Mouse (Mus musculus): ENCODE results near the gene Galntl6. TPM values are rescaled to one million over a fixed set of nuclear protein-coding genes. Genes with fewer than 3 reads are reported as not detected.
"Not testable (repeated sequence)": the region's sequence is repeated elsewhere in the genome, so short reads cannot be mapped to it uniquely, and the experiment has no call there.

Galntl6 gene
- polyA plus RNA-seq, 1 experiment: not detected

- DNase-seq (ENCODE audit: low read depth): no peak
Measured at GRCm38 (mm10) chr8:58604751-58605150, 307.7 kb downstream of the Galntl6 start.

- DNase-seq (ENCODE audit: low read depth): no peak
Measured at GRCm38 (mm10) chr8:58597834-58598233, 314.6 kb downstream of the Galntl6 start.

- DNase-seq (ENCODE audit: low read depth): no peak
Measured at GRCm38 (mm10) chr8:58575346-58575745, 337.1 kb downstream of the Galntl6 start.

- no peak for DNase-seq (ENCODE audit: low read depth)
Measured at GRCm38 (mm10) chr8:58568086-58568485, 344.4 kb downstream of the Galntl6 start.

- no peak for DNase-seq (ENCODE audit: low read depth)
Measured at GRCm38 (mm10) chr8:58566115-58566514, 346.3 kb downstream of the Galntl6 start.

- no peak for DNase-seq (ENCODE audit: low read depth)
Measured at GRCm38 (mm10) chr8:58535781-58536180, 376.7 kb downstream of the Galntl6 start.

GRCm38 (mm10) chr8:58534631-58535030 is 377.8 kb downstream of the Galntl6 start:
- DNase-seq (ENCODE audit: low read depth): no peak

GRCm38 (mm10) chr8:58523443-58523842 is 389.0 kb downstream of the Galntl6 start:
- DNase-seq (ENCODE audit: low read depth): no peak

- no peak for DNase-seq (ENCODE audit: low read depth)
Measured at GRCm38 (mm10) chr8:58521932-58522331, 390.5 kb downstream of the Galntl6 start.

- DNase-seq (ENCODE audit: low read depth): no peak
Measured at GRCm38 (mm10) chr8:58510516-58510915, 401.9 kb downstream of the Galntl6 start.

GRCm38 (mm10) chr8:58509051-58509450 is 403.4 kb downstream of the Galntl6 start:
- no peak for DNase-seq (ENCODE audit: low read depth)

GRCm38 (mm10) chr8:58487099-58487498 is 425.3 kb downstream of the Galntl6 start:
- no peak for DNase-seq (ENCODE audit: low read depth)

- not testable (repeated sequence) for DNase-seq (ENCODE audit: low read depth)
Measured at GRCm38 (mm10) chr8:58463342-58463741, 449.1 kb downstream of the Galntl6 start.

- no peak for DNase-seq (ENCODE audit: low read depth)
Measured at GRCm38 (mm10) chr8:58442696-58443095, 469.7 kb downstream of the Galntl6 start.

- no peak for DNase-seq (ENCODE audit: low read depth)
Measured at GRCm38 (mm10) chr8:58418481-58418880, 494.0 kb downstream of the Galntl6 start.

- DNase-seq (ENCODE audit: low read depth): no peak
Measured at GRCm38 (mm10) chr8:58417551-58417950, 494.9 kb downstream of the Galntl6 start.

- no peak for DNase-seq (ENCODE audit: low read depth)
Measured at GRCm38 (mm10) chr8:58396500-58396899, 515.9 kb downstream of the Galntl6 start.

- no peak for DNase-seq (ENCODE audit: low read depth)
Measured at GRCm38 (mm10) chr8:58395879-58396278, 516.6 kb downstream of the Galntl6 start.

GRCm38 (mm10) chr8:58372389-58372788 is 540.1 kb downstream of the Galntl6 start:
- no peak for DNase-seq (ENCODE audit: low read depth)

- no peak for DNase-seq (ENCODE audit: low read depth)
Measured at GRCm38 (mm10) chr8:58371979-58372378, 540.5 kb downstream of the Galntl6 start.

GRCm38 (mm10) chr8:58331151-58331550 is 581.3 kb downstream of the Galntl6 start:
- DNase-seq (ENCODE audit: low read depth): no peak

- no peak for DNase-seq (ENCODE audit: low read depth)
Measured at GRCm38 (mm10) chr8:58313482-58313881, 599.0 kb downstream of the Galntl6 start.

- DNase-seq (ENCODE audit: low read depth): no peak
Measured at GRCm38 (mm10) chr8:58291487-58291886, 621.0 kb downstream of the Galntl6 start.

- no peak for DNase-seq (ENCODE audit: low read depth)
Measured at GRCm38 (mm10) chr8:58290080-58290479, 622.4 kb downstream of the Galntl6 start.

GRCm38 (mm10) chr8:58265485-58265884 is 647.0 kb downstream of the Galntl6 start:
- DNase-seq (ENCODE audit: low read depth): no peak
